Mouse (Mus musculus) gastrocnemius, adult 8-10 months (tissue): ENCODE results near the gene Zswim9. TPM values are rescaled to one million over a fixed set of nuclear protein-coding genes. Genes with fewer than 3 reads are reported as not detected.

ENCODE experiments used
- DNase-seq, 2 experiments: peaks; one replicate each; pipeline ENCODE4 v3.0.0; 2022; ENCODE audit warnings: low spot score in 2 of 2
- total RNA-seq, 4 experiments: library from RNA; stranded (reverse); gene quantifications; 2 replicates each; pipeline ENCODE4 v1.2.4; 2022

The Zswim9 gene
- total RNA-seq, 4 experiments from 2014 or later = 13.0 to 15.2 (median 14.0) TPM

GRCm38 (mm10) chr7:13269394-13269793, 9.1 kb downstream of the Zswim9 start:
- DNase-seq = no peak

GRCm38 (mm10) chr7:13268749-13269260, 9.7 kb downstream of the Zswim9 start:
- DNase-seq = no peak

GRCm38 (mm10) chr7:13264396-13264795, 14.1 kb downstream of the Zswim9 start:
- DNase-seq = no peak

GRCm38 (mm10) chr7:13263851-13264250, 14.7 kb downstream of the Zswim9 start:
- no peak for DNase-seq

- no peak for DNase-seq
These were observed 17.5 kb downstream of the Zswim9 start for GRCm38 (mm10) chr7:13260746-13261700.

GRCm38 (mm10) chr7:13212720-13213119, 65.8 kb downstream of the Zswim9 start, which contains the start of gene Vmn1r89:
TSS of gene Vmn1r89 (plus strand) at chr7:13213020.
- DNase-seq = no peak

Other genes with a start within 250 kb of the Zswim9 start
- gene Chmp2a, start 243.9 kb downstream of the Zswim9 start, total RNA-seq = 100 to 1,000 TPM in 1 of 4 experiments, 10 to 100 TPM in 3; 85.5 to 101 (median 92.9) TPM
- gene Ube2m, start 240.4 kb downstream of the Zswim9 start, total RNA-seq = 100 to 1,000 TPM; 139 to 166 (median 147) TPM
- gene Mzf1, start 224.0 kb downstream of the Zswim9 start, total RNA-seq = 1 to 10 TPM in 1 of 4 experiments, under 1 TPM in 3; 0.46 to 1.2 (median 0.73) TPM
- not detected for gene Vmn1r85, start 183.5 kb downstream of the Zswim9 start, total RNA-seq
- gene Vmn1r86, start 158.8 kb downstream of the Zswim9 start, total RNA-seq = not detected
- gene Vmn1r87, start 138.6 kb downstream of the Zswim9 start, total RNA-seq = not detected
- gene Vmn1r88, start 119.2 kb downstream of the Zswim9 start, total RNA-seq = under 1 TPM; 0.05 to 0.10 (median 0.07) TPM
- gene Vmn1r89, start 65.7 kb downstream of the Zswim9 start, total RNA-seq = not detected
- gene Lig1, start 1.4 kb downstream of the Zswim9 start, total RNA-seq = 1 to 10 TPM in 1 of 4 experiments, under 1 TPM in 3; 0.53 to 1.2 (median 0.75) TPM
- gene Pla2g4c, start 45.9 kb upstream of the Zswim9 start, total RNA-seq = under 1 TPM in 1 of 4 experiments, not detected in 3; 0.11 TPM
- not detected for gene Cabp5, start 119.4 kb upstream of the Zswim9 start, total RNA-seq
- not detected for gene Bsph1, start 172.1 kb upstream of the Zswim9 start, total RNA-seq